Mouse (Mus musculus) limb, embryonic 13.5 days (tissue): Measurements from ENCODE around the gene Hoxb4. TPM values are rescaled to one million over a fixed set of nuclear protein-coding genes. Genes with fewer than 3 reads are reported as not detected.

ENCODE experiments used
- microRNA counts: library from miRNA; unstranded; fragments of <30 nt; microRNA quantifications from one replicate; lab custom pipeline; 2016
- microRNA-seq: library from miRNA; unstranded; fragments of <30 nt; microRNA quantifications from one replicate; pipeline ENCODE4, GENCODE M21; 2016
- polyA plus RNA-seq: library from polyadenylated mRNA; unstranded; fragments of >200 nt; fragmentation: Nextera tagmentation; extraction: Ambion mirVana; gene quantifications from 2 replicates; pipeline ENCODE4 v1.2.1, GENCODE M21; 2015

The Hoxb4 gene
- polyA plus RNA-seq, 1 experiment from 2014 or later = 0.36 TPM

MicroRNAs within 50 kb of the gene (microRNA counts, 519-probe panel; counts per million panel counts)
- microRNA mmu-miR-10a (lab: Ali Mortazavi, UCI) = 3,507 counts per million, percentile 63 among the panel's probes with 10 or more counts

Small RNA genes within 50 kb of the gene (microRNA-seq; reads per million reads assigned to microRNA genes)
- 5,800 reads per million, percentile 91 among the genes with 10 or more reads in this experiment for gene Mir10a

Other genes starting within 250 kb of the Hoxb4 start
- 424 and 500 TPM in 2 replicates for gene Atp5g1, start 242.6 kb upstream of the Hoxb4 start, polyA plus RNA-seq
- not detected in 2 replicates for gene Calcoco2, start 206.3 kb upstream of the Hoxb4 start, polyA plus RNA-seq
- not detected in 2 replicates for gene Ttll6, start 184.5 kb upstream of the Hoxb4 start, polyA plus RNA-seq
- not detected in 2 replicates for gene Hoxb13, start 124.0 kb upstream of the Hoxb4 start, polyA plus RNA-seq
- gene Hoxb9, start 46.8 kb upstream of the Hoxb4 start, polyA plus RNA-seq = 1.1 and 1.3 TPM in 2 replicates
- gene Hoxb8, start 36.4 kb upstream of the Hoxb4 start, polyA plus RNA-seq = 0.17 and 0.32 TPM in 2 replicates
- gene Hoxb7, start 31.6 kb upstream of the Hoxb4 start, polyA plus RNA-seq = 2.0 and 2.2 TPM in 2 replicates
- gene Hoxb6, start 25.8 kb upstream of the Hoxb4 start, polyA plus RNA-seq = 0.59 and 1.4 TPM in 2 replicates
- 0.97 and 1.5 TPM in 2 replicates for gene Hoxb5, start 14.9 kb upstream of the Hoxb4 start, polyA plus RNA-seq
- 0.17 and 0.55 TPM in 2 replicates for gene Hoxb3, start 5.1 kb downstream of the Hoxb4 start, polyA plus RNA-seq
- 3.9 and 4.8 TPM in 2 replicates for gene Hoxb2, start 32.3 kb downstream of the Hoxb4 start, polyA plus RNA-seq
- gene Hoxb1, start 47.5 kb downstream of the Hoxb4 start, polyA plus RNA-seq = 0.13 TPM in 1 of 2 replicates, not detected in the other
- 0.61 and 0.72 TPM in 2 replicates for gene Skap1, start 146.3 kb downstream of the Hoxb4 start, polyA plus RNA-seq